Mouse (Mus musculus) neural tube, embryonic 11.5 days (tissue): ENCODE data around the gene Fus. TPM values are rescaled to one million over a fixed set of nuclear protein-coding genes. Genes with fewer than 3 reads are reported as not detected.
A peak's percentile ranks its signal among the peaks of the same experiment; 100 is the strongest.

Source experiments
- ATAC-seq: fragments of 200-750 bp; cut with Nextera tagmentation; 2 replicates; pipeline ENCODE4 v1.8.0; 2017; ENCODE audit warnings: moderate number of reproducible peaks, mild to moderate bottlenecking, moderate TSS enrichment, moderate library complexity; ENCODE audit not compliant: insufficient read depth, low FRiP score, low TSS enrichment
- DNase-seq: peaks from one replicate; pipeline ENCODE4 v3.0.0-alpha.2; 2015; ENCODE audit warnings: low spot score
- H3K27ac ChIP-seq: fragments of 300-500 bp; sonication (generic); 2 replicates; pipeline ENCODE4 v1.5.1; 2014; ENCODE audit warnings: low read depth, mild to moderate bottlenecking, low read length
- H3K27me3 ChIP-seq: fragments of 300-500 bp; sonication (generic); 2 replicates; pipeline ENCODE4 v1.6.1; 2014; ENCODE audit warnings: mild to moderate bottlenecking, low read length, mixed read lengths; ENCODE audit not compliant: control insufficient read depth, insufficient read depth
- H3K36me3 ChIP-seq: fragments of 300-500 bp; sonication (generic); 2 replicates; pipeline ENCODE4 v1.6.1; 2014; ENCODE audit warnings: mild to moderate bottlenecking, low read length, moderate library complexity, mixed read lengths; ENCODE audit not compliant: control insufficient read depth, insufficient read depth
- H3K4me1 ChIP-seq: fragments of 300-500 bp; sonication (generic); 2 replicates; pipeline ENCODE4 v1.6.1; 2014; ENCODE audit warnings: low read length, mixed read lengths; ENCODE audit not compliant: control insufficient read depth, insufficient read depth
- H3K4me2 ChIP-seq: fragments of 300-500 bp; sonication (generic); 2 replicates; pipeline ENCODE4 v1.6.1; 2014; ENCODE audit warnings: low read depth, mild to moderate bottlenecking, moderate library complexity
- H3K4me3 ChIP-seq: fragments of 300-500 bp; sonication (generic); 2 replicates; pipeline ENCODE4 v1.5.1; 2014; ENCODE audit warnings: low read depth, low read length
- H3K9ac ChIP-seq: fragments of 300-500 bp; sonication (generic); 2 replicates; pipeline ENCODE4 v1.6.1; 2014; ENCODE audit warnings: mild to moderate bottlenecking, low read length
- H3K9me3 ChIP-seq: fragments of 300-500 bp; sonication (generic); 2 replicates; pipeline ENCODE4 v1.6.1; 2016; ENCODE audit warnings: low read length; ENCODE audit not compliant: control insufficient read depth
- WGBS: fragments of 180-500 bp; shearing (Covaris S2); extraction: QIAGEN DNeasy Blood & Tissue Kit; methylation state at CpG from one replicate; pipeline ENCODE4 v1.1.7; 2014; 5-methylcytosine and 5-hydroxymethylcytosine counted together
- polyA plus RNA-seq: library from polyadenylated mRNA; unstranded; fragments of >200 nt; fragmentation: Nextera tagmentation; extraction: Ambion mirVana; gene quantifications from 2 replicates; pipeline ENCODE4 v1.2.1, GENCODE M21; 2014

Gene Fus
- polyA plus RNA-seq, 1 experiment from 2014 or later, result 51.6 TPM

DNA sequence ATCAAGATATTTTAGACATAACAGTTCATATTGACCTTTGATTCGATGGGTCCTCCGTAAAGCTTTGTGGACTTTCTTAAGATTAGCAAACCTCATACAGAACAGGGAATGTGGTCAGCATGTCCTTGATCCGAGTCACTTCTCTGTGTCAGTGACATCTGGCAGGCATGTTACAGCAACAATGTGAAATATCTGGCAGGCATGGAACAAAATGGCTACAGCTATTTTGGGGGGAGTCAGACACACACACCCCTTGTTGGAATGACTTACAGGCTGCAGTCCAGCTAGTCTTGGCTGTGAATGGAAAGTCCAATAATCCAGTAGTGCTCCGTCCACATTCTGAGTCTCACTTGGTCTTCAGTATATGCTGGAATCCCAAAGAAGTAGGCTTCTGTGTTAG lies 56.3 kb downstream of the Fus start:
- DNase-seq (no peak), ATAC-seq (no peak)
- Histone ChIP-seq H3K27me3 (no peaks in the 10 kb centered on the region), H3K4me1 (no peaks in the 10 kb centered on the region), H3K27ac (no peak overlapping the region), H3K4me3 (no peak overlapping the region), H3K4me2 (no peak overlapping the region), H3K9me3 (no peaks in the 10 kb centered on the region), H3K9ac (no peak overlapping the region), H3K36me3 (no peaks in the 10 kb centered on the region)
- WGBS, result 94% methylated on average over 4 of the region's 4 CpGs

DNA sequence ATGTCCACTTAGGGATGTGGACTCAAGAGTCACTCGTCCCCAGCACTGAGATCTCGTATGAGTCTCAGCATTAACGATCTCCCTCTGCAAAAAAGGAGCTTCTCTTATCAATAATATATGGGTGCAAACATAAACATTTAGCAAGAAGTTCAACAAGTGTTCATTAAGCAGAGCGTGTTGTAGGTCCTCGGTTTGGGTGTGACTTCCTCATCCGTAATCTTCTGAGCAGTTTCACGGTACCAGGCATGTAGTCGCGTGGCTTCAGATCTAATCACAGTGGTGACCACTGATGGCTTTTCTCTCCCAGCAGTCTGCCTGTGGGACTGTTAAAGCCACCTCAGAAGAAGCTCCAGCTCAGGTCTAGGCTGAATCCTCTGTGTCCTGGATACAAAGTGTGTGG lies 57.1 kb downstream of the Fus start:
- H3K4me1 ChIP-seq, result no peaks in the 10 kb centered on the region
- 94% methylated on average over 9 of the region's 9 CpGs for WGBS
- no peak for DNase-seq
- H3K36me3 ChIP-seq, result no peaks in the 10 kb centered on the region
- no peak overlapping the region for H3K27ac ChIP-seq
- ATAC-seq, result no peak
- H3K27me3 ChIP-seq, result no peaks in the 10 kb centered on the region
- no peak overlapping the region for H3K4me2 ChIP-seq
- no peak overlapping the region for H3K4me3 ChIP-seq
- H3K9me3 ChIP-seq, result no peaks in the 10 kb centered on the region
- H3K9ac ChIP-seq, result no peak overlapping the region

DNA sequence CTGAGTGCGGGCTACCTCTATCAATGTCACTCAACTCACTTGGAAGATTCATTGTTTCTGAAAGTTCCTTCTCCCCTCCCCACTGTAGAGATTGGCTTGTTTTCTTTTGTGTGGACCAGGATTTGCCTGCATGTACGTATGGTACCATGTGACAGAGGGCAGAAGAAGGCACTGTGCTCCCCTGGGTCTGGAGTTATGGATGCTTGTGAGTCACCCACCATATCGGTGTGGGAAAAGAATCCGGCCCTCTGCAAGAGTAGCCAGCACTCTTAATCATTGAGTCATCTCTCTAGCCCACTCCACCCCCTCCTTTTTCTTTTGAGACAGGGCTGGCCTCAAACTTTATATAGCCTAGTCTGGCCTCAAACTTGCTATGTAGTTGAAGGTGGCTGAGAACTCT lies 57.7 kb downstream of the Fus start:
- H3K36me3 ChIP-seq, result no peaks in the 10 kb centered on the region
- H3K4me1 ChIP-seq, result no peaks in the 10 kb centered on the region
- H3K9ac ChIP-seq, result no peak overlapping the region
- ATAC-seq (no peak), DNase-seq (no peak)
- WGBS, result 85% methylated on average over 4 of the region's 4 CpGs
- H3K27me3 ChIP-seq, result no peaks in the 10 kb centered on the region
- no peak overlapping the region for H3K4me2 ChIP-seq
- H3K27ac ChIP-seq, result no peak overlapping the region
- no peaks in the 10 kb centered on the region for H3K9me3 ChIP-seq
- H3K4me3 ChIP-seq, result no peak overlapping the region

DNA sequence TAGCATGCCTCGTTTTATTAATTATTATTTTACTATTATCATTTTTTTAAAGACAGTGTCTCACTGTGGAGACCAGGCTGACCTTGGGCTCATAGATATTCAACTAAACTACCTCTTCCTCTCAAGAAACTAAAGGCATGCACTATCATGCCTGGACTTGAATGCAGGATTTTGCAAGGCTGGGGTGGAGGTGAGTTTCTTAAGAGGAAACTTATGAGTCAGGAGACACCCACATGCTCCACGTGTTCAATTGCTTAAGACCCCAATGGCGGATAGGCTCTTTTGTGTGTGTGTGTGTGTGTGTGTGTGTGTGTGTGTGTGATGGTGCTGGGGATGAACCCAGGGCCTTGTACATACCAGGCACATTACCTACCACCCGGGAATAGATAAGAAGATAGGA lies 58.1 kb downstream of the Fus start:
- ATAC-seq (no peak), DNase-seq (no peak)
- Histone ChIP-seq H3K36me3 (no peaks in the 10 kb centered on the region), H3K4me2 (no peak overlapping the region), H3K9me3 (no peaks in the 10 kb centered on the region), H3K9ac (no peak overlapping the region), H3K4me3 (no peak overlapping the region), H3K27ac (no peak overlapping the region), H3K4me1 (no peaks in the 10 kb centered on the region), H3K27me3 (no peaks in the 10 kb centered on the region)
- WGBS, result 75% methylated on average over 4 of the region's 4 CpGs

DNA sequence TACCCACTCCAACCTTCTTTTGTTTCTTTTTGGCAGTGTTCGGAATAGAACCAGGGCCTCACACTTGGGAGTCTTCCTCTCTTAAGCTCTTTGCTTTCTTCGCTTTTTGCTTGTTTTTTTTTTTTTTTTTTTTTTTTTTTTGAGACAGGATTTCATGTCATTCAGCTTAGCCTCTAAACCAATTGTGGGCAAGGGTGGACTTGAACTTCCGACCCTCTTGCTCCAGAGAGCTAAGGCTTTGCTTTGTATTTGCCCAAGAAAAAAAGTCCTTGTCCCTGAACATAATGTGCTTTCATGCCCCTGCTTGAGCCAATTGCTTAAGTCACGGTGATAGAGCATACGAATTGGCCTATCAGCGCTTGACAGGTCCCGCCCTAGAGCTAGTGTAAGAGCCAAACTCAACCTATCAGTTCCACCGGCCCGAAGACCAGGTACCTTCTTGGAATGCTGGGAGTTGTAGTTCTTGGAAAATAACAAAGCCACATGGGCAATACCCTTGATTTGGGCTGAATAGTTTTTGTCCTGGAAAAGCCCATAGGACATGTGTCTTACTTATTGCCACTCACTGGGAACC lies 64.2 kb downstream of the Fus start:
- Histone ChIP-seq H3K4me3 (no peak overlapping the region), H3K4me1 (no peaks in the 10 kb centered on the region), H3K4me2 (no peak overlapping the region), H3K36me3 (no peaks in the 10 kb centered on the region), H3K9me3 (no peaks in the 10 kb centered on the region), H3K27ac (no peak overlapping the region), H3K27me3 (no peaks in the 10 kb centered on the region), H3K9ac (no peak overlapping the region)
- DNase-seq (peak; percentile 34), ATAC-seq (no peak)
- 40% methylated on average over 9 of the region's 9 CpGs for WGBS

DNA sequence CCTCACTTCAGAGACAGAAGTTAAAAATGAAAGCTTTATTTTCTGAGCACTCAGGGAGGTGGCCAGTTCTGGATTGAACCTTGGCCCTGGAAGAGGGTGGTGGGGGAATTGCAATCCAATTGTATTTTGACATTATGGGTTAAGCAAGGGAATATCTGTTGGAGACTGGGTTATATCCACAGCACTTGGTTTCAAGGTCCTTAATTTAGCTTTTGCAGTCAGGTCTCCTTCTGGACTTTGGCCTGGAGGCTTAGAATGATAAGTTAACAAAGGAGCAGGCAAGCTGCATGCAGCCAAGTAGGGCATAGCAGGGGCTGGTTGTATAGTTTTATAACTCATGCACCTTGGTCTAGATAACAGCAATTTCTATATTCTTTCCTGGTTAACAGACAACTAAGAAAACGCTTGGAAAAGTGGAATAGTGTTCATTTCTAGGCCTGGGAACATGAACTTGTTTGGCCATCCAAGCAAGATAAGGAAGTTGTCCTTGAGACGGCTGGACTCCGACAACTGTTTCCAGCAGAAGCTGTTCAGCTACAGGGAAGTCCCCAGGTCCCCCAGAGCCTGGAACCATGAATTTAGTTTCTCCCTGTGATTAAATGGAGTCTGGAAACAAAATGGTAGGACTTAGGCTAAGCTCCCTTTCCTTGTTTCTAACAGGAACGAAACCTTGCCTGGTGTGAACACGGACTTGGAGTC lies 65.2 kb downstream of the Fus start:
- 93% methylated on average over 5 of the region's 5 CpGs for WGBS
- ATAC-seq, result no peak

DNA sequence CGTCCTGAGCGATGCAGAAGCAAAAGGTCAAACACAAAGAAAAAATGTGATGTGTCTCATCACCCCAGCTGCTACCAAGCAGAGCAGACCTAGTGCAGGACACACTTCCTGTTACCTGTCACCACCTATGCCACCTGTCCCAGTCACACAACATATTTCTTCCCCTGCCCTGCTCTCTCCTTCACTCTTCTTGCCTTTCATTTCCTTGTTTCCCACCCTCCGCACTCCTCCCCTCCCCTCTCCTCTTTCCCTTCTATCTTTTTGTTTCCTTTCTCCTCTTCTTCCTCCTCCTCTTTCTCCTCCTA lies 65.7 kb downstream of the Fus start:
- no peak overlapping the region for H3K9ac ChIP-seq
- 93% methylated on average over 3 of the region's 3 CpGs for WGBS
- no peak overlapping the region for H3K4me3 ChIP-seq
- ATAC-seq (no peak), DNase-seq (no peak)
- no peaks in the 10 kb centered on the region for H3K27me3 ChIP-seq
- H3K36me3 ChIP-seq, result no peaks in the 10 kb centered on the region
- H3K27ac ChIP-seq, result no peak overlapping the region
- H3K9me3 ChIP-seq, result no peaks in the 10 kb centered on the region
- H3K4me2 ChIP-seq, result no peak overlapping the region
- no peaks in the 10 kb centered on the region for H3K4me1 ChIP-seq

More for the DNA sequence above, 65.2 kb downstream of the Fus start:
- H3K9ac ChIP-seq, result no peak overlapping the region
- H3K4me3 ChIP-seq, result no peak overlapping the region
- H3K27me3 ChIP-seq, result no peaks in the 10 kb centered on the region
- H3K4me2 ChIP-seq, result no peak overlapping the region
- H3K36me3 ChIP-seq, result no peaks in the 10 kb centered on the region
- no peak overlapping the region for H3K27ac ChIP-seq
- no peaks in the 10 kb centered on the region for H3K4me1 ChIP-seq
- DNase-seq, result no peak
- H3K9me3 ChIP-seq, result no peaks in the 10 kb centered on the region

DNA sequence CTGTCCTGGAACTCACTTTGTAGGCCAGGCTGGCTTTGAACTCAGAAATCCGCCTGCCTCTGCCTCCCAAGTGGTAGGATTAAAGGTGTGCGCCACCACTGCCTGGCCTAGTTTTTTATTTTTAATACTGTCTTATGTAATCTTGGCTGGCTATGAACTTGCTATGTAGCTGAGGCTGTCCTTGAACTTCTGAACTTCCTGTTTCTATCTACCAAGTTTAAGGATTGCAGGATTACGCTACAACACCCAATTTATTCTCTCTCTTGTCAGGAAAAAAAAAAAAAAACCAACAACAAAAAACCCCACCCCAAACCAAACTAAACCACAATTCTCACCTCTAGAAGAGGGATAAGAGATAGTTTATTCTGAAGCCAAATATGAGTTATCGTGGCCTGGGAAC lies 66.4 kb downstream of the Fus start:
- no peak overlapping the region for H3K4me3 ChIP-seq
- ATAC-seq, result no peak

More for the DNA sequence above, 66.4 kb downstream of the Fus start:
- Histone ChIP-seq H3K9ac (no peak overlapping the region), H3K4me1 (no peaks in the 10 kb centered on the region), H3K36me3 (no peaks in the 10 kb centered on the region), H3K27me3 (no peaks in the 10 kb centered on the region), H3K27ac (no peak overlapping the region), H3K4me2 (no peak overlapping the region), H3K9me3 (no peaks in the 10 kb centered on the region)
- 88% methylated on average over 4 of the region's 4 CpGs for WGBS
- no peak for DNase-seq
